Mouse (Mus musculus) intestine, embryonic 16.5 days (tissue): ENCODE measurements around the gene Slc5a10. TPM values are rescaled to one million over a fixed set of nuclear protein-coding genes. Genes with fewer than 3 reads are reported as not detected.

ENCODE experiments used
- ATAC-seq: fragments of 200-750 bp; cut with Nextera tagmentation; 2 replicates; pipeline ENCODE4 v1.8.0; 2017; ENCODE audit warnings: moderate TSS enrichment, moderate library complexity
- H3K27ac ChIP-seq: fragments of 300-500 bp; sonication (generic); 2 replicates; pipeline ENCODE4 v1.5.1; 2014; ENCODE audit warnings: mild to moderate bottlenecking, low read length
- H3K27me3 ChIP-seq: fragments of 300-500 bp; sonication (generic); replicated peaks from 2 replicates; pipeline ENCODE4 v1.6.1; 2014; ENCODE audit warnings: low read length, control low read depth, mixed read lengths; ENCODE audit not compliant: control insufficient read depth, insufficient read depth
- H3K36me3 ChIP-seq: fragments of 300-500 bp; sonication (generic); 2 replicates; pipeline ENCODE4 v1.6.1; 2014; ENCODE audit warnings: low read length, control low read depth; ENCODE audit not compliant: control insufficient read depth, insufficient read depth
- H3K4me1 ChIP-seq: fragments of 300-500 bp; sonication (generic); 2 replicates; pipeline ENCODE4 v1.6.1; 2014; ENCODE audit warnings: low read length, control low read depth, mixed read lengths; ENCODE audit not compliant: control insufficient read depth, insufficient read depth
- H3K4me2 ChIP-seq: fragments of 300-500 bp; sonication (generic); 2 replicates; pipeline ENCODE4 v1.6.1; 2014; ENCODE audit warnings: low read depth, low read length, control low read depth
- H3K4me3 ChIP-seq: fragments of 300-500 bp; sonication (generic); 2 replicates; pipeline ENCODE4 v1.5.1; 2014; ENCODE audit warnings: mild to moderate bottlenecking, low read length
- H3K9ac ChIP-seq: fragments of 300-500 bp; sonication (generic); 2 replicates; pipeline ENCODE4 v1.6.1; 2014; ENCODE audit warnings: low read depth, low read length
- H3K9me3 ChIP-seq: fragments of 300-500 bp; sonication (generic); 2 replicates; pipeline ENCODE4 v1.6.1; 2016; ENCODE audit warnings: low read length, control low read depth; ENCODE audit not compliant: control insufficient read depth
- WGBS: fragments of 180-500 bp; shearing (Covaris S2); extraction: QIAGEN DNeasy Blood & Tissue Kit; methylation state at CpG from one replicate; pipeline ENCODE4 v1.1.7; 2014; 5-methylcytosine and 5-hydroxymethylcytosine counted together
- polyA plus RNA-seq: library from polyadenylated mRNA; unstranded; fragments of >200 nt; fragmentation: Nextera tagmentation; extraction: Ambion mirVana; gene quantifications from 2 replicates; pipeline ENCODE4 v1.2.1, GENCODE M21; 2015

The Slc5a10 gene
- polyA plus RNA-seq, 1 experiment from 2014 or later: 0.11 TPM

- peak; percentile 34 for ATAC-seq
- H3K9ac ChIP-seq: peak overlapping the region; percentile 30; the same call in 1 of the 2 replicates
- H3K27ac ChIP-seq: peak overlapping the region; percentile 73; the same call in 1 of the 2 replicates
- H3K4me1 ChIP-seq: peaks cover 36% of the 10 kb centered on the region
- no peaks in the 10 kb centered on the region for H3K36me3 ChIP-seq
- H3K4me2 ChIP-seq: no peak overlapping the region
- 34% methylated on average over 2 of the region's 2 CpGs for WGBS
- no peak overlapping the region for H3K4me3 ChIP-seq
- H3K9me3 ChIP-seq: no peaks in the 10 kb centered on the region
- H3K27me3 ChIP-seq: no peaks in the 10 kb centered on the region
Observed at GRCm38 (mm10) chr11:61675332-61675731, 45.3 kb downstream of the Slc5a10 start.

DNA sequence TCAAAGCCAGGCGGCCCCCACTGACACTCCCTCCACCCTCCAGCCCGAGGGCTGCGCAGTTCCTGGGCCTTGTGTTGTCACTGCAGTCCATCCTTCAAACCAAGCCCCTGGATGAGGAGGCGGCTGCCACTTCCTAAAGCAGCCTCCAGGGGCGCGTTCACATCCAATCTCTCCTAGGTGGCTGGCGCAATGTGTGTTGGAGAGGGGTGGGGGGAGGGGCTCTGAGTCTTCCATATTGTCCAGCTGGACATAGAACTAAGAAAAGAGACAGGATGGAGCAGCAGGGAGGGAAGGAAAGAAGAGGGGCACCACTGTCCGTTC lies 45.8 kb downstream of the Slc5a10 start:
- H3K9me3 ChIP-seq: no peaks in the 10 kb centered on the region

GRCm38 (mm10) chr11:61674151-61674838 lies 46.3 kb downstream of the Slc5a10 start:
- Histone ChIP-seq H3K9ac (no peak overlapping the region; the same call in 1 of the 2 replicates), H3K4me2 (no peak overlapping the region; the same call in 1 of the 2 replicates), H3K27ac (no peak overlapping the region), H3K4me1 (peaks cover 39% of the 10 kb centered on the region), H3K4me3 (no peak overlapping the region), H3K9me3 (no peaks in the 10 kb centered on the region), H3K36me3 (no peaks in the 10 kb centered on the region), H3K27me3 (no peaks in the 10 kb centered on the region)
- 38% methylated on average over 19 of the region's 19 CpGs for WGBS
- ATAC-seq: peak; percentile 49; the same call in 1 of the 2 replicates

More for the DNA sequence above, 45.8 kb downstream of the Slc5a10 start:
- Histone ChIP-seq H3K9ac (peak overlapping the region; percentile 30; the same call in 1 of the 2 replicates), H3K4me2 (no peak overlapping the region; the same call in 1 of the 2 replicates), H3K27ac (peak overlapping the region; percentile 73; the same call in 1 of the 2 replicates), H3K27me3 (no peaks in the 10 kb centered on the region), H3K4me1 (peaks cover 37% of the 10 kb centered on the region), H3K4me3 (no peak overlapping the region), H3K36me3 (no peaks in the 10 kb centered on the region)
- ATAC-seq: peak; percentile 61
- WGBS: 6% methylated on average over 8 of the region's 8 CpGs

GRCm38 (mm10) chr11:61673686-61674085 lies 46.9 kb downstream of the Slc5a10 start:
- Histone ChIP-seq H3K27ac (no peak overlapping the region), H3K27me3 (no peaks in the 10 kb centered on the region), H3K9me3 (no peaks in the 10 kb centered on the region), H3K4me3 (no peak overlapping the region), H3K4me1 (peaks cover 40% of the 10 kb centered on the region), H3K36me3 (no peaks in the 10 kb centered on the region), H3K4me2 (no peak overlapping the region), H3K9ac (no peak overlapping the region)
- 50% methylated on average over 8 of the region's 8 CpGs for WGBS
- no peak for ATAC-seq

DNA sequence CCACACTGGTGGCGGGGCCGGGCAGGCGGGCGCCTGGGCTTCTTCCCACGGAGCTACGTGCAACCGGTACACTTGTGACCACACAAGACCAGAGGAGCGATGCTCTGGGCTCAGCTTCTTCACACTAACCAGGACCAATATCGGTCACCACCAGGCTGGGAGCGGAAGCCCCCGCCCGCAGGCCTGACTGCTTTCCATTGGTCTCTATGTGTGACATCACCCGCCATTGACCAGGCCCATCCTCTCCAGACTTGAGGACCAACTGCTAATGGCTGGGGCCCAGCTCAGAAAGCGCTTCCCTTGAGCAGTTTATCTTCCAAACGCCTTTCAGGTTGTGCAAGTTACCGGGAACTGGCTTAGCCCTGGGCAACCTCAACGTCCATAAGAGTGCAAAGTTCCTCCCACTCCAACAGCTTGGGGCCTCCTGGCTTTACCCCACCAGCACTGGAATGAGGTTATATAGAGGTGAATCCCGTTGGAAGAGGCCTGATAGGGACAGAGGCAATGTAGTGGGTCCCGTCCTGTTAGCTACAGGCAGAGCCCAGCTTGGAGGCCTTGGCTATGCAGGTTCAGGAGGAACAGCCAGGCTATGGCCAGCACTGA lies 48.7 kb downstream of the Slc5a10 start:
- Histone ChIP-seq H3K27me3 (no peaks in the 10 kb centered on the region), H3K9me3 (no peaks in the 10 kb centered on the region), H3K36me3 (no peaks in the 10 kb centered on the region), H3K4me1 (peaks cover 52% of the 10 kb centered on the region), H3K9ac (peak overlapping the region; percentile 47), H3K27ac (peak overlapping the region; percentile 79), H3K4me3 (peak overlapping the region; percentile 0; the same call in 1 of the 2 replicates), H3K4me2 (peak overlapping the region; percentile 19; the same call in 1 of the 2 replicates)
- 47% methylated on average over 19 of the region's 19 CpGs for WGBS
- peak; percentile 66 for ATAC-seq

DNA sequence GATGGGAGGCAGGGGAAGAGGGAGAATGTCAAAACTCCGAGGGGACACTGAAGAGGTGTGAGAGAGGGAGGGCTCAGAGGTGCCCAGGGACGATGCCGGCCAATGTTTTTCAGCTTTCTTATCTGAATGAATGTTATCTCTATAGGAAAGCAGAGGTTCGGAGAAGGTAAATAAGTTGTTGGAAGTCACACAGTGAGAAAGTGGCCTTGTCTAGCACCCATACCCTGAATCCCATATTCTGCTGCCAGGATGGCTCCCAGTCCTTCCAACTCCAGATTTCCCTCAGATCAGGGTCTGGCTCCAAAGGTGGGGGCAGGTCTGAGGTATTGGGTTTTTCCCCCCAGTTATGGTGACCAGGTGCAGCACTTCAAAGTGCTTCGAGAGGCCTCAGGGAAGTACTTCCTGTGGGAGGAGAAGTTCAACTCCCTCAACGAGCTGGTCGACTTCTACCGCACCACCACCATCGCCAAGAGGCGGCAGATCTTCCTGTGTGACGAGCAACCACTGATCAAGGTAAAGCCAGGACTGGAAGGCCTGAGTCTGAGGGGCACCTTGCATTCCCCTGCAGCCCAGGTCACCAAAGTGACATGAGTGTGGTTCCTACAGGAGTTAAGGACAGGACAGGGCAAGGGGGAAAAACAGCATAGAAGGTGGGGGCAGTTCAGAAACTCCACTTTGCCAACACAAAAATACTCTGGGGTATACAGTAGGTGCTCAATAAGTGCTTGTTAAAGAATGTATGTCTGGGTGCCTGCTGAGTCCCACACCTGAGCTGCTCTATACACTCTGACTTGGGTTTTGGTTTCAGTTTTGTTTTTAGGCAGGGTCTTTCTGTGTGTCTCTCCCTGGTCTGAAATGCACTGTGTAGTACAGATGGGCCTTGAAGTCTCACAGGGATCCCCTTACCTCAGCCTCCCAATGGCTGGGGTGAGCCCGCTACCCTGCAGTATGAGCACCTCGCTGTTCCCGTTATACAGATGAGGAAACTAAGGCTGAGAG lies 50.8 kb downstream of the Slc5a10 start:
- Histone ChIP-seq H3K9me3 (no peaks in the 10 kb centered on the region), H3K27ac (no peak overlapping the region), H3K27me3 (no peaks in the 10 kb centered on the region), H3K4me1 (peaks cover 34% of the 10 kb centered on the region), H3K4me3 (no peak overlapping the region), H3K36me3 (no peaks in the 10 kb centered on the region), H3K9ac (no peak overlapping the region), H3K4me2 (no peak overlapping the region)
- no peak for ATAC-seq
- 60% methylated on average over 14 of the region's 14 CpGs for WGBS

GRCm38 (mm10) chr11:61667782-61668181 lies 52.8 kb downstream of the Slc5a10 start:
- WGBS: 62% methylated on average over 5 of the region's 5 CpGs
- no peak overlapping the region for H3K9ac ChIP-seq
- H3K9me3 ChIP-seq: no peaks in the 10 kb centered on the region
- H3K4me3 ChIP-seq: no peak overlapping the region
- no peaks in the 10 kb centered on the region for H3K36me3 ChIP-seq
- no peaks in the 10 kb centered on the region for H3K27me3 ChIP-seq
- ATAC-seq: no peak
- H3K4me1 ChIP-seq: peaks cover 25% of the 10 kb centered on the region
- no peak overlapping the region for H3K27ac ChIP-seq
- H3K4me2 ChIP-seq: no peak overlapping the region

GRCm38 (mm10) chr11:61667248-61667647 lies 53.4 kb downstream of the Slc5a10 start:
- no peak for ATAC-seq

More at GRCm38 (mm10) chr11:61667248-61667647, 53.4 kb downstream of the Slc5a10 start:
- peaks cover 24% of the 10 kb centered on the region for H3K4me1 ChIP-seq
- H3K9me3 ChIP-seq: no peaks in the 10 kb centered on the region
- no peaks in the 10 kb centered on the region for H3K36me3 ChIP-seq
- no peak overlapping the region for H3K4me3 ChIP-seq
- H3K4me2 ChIP-seq: no peak overlapping the region
- H3K27ac ChIP-seq: no peak overlapping the region
- H3K27me3 ChIP-seq: no peaks in the 10 kb centered on the region
- H3K9ac ChIP-seq: no peak overlapping the region
- WGBS: 84% methylated on average over 5 of the region's 5 CpGs
